Mouse (Mus musculus): ENCODE measurements around the gene Limch1.

The Limch1 gene

DNA sequence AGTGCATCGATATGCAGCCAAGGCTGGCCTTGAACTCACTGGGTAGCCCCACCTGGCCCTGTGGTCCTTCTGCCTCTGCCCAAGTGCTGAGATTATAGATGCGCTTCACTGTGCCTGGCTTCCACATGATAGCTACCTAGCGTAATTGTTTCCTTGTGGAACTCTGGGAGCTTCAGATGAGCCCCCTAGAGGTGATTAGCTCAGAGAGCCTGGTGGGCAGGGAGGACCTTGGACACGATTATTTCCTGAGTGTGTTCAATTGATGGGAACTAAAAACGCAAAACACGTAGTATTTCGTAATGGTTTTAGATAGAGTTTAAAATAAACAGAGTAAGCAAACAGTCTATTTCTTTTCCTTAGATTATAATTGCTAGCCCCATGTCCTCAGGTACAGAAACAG is 287.0 kb downstream of the Limch1 start:
- CTCF ChIA-PET, result no interaction called here

DNA sequence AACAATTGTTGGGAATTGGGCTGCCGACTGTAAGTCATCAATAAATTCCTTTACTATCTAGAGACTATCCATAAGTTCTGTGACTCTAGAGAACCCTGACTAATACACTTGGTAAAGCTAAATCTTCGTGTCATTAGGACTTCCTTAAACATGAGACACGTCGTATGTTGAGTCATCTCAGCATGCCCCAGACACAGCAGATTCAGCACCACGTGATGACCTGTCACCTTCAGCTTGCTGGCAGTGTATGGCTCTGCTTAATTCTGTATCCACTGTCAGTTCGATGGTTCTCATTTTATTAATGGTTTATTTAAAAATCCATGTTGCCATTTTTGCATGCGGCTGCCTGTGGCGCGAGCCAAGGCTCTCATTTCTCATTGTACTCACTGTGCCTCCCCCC is 298.3 kb downstream of the Limch1 start:
- CTCF ChIA-PET, result no interaction called here

GRCm38 (mm10) chr5:67048003-67048402 is 302.4 kb downstream of the Limch1 start:
- CTCF ChIA-PET, result no interaction called here

DNA sequence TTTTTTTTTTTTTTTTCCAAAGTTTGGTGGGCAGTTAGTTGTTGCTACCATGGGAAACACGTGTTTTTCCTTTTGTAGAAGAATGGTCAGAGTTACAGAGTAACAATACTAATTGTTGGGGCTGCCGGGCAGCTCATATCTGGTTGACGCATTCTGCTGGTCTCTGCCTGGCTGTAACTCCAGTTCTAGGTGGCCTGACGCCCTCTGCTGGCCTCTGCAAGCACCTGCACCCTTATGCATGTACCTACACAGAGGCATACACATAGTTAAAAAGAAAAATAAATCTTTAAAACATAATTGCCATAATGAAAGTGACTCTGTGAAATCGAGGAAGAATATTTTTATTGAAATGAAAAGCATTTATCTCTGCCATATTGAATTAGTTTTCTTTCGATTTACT is 312.2 kb downstream of the Limch1 start:
- CTCF ChIA-PET, result no interaction called here

DNA sequence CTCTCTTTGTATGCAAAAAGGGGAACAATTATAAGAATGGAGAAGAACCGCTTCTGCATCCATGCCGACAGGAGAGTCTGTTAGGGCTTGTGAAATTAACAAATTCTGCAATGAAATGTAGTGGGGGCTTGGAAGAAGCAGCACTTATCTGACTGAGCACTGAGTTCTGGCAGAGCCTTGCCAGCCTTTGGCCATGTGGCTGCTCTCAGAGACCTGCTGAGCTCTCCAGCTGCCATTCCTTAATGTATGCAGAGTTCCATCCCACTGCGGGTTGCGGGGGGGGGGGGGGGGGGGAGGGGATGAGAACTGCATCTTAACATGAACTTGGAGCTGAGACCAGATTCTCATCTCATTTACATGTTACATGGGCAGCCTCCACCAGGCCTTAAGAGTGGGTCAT is 314.9 kb downstream of the Limch1 start:
- CTCF ChIA-PET, result no interaction called here

DNA sequence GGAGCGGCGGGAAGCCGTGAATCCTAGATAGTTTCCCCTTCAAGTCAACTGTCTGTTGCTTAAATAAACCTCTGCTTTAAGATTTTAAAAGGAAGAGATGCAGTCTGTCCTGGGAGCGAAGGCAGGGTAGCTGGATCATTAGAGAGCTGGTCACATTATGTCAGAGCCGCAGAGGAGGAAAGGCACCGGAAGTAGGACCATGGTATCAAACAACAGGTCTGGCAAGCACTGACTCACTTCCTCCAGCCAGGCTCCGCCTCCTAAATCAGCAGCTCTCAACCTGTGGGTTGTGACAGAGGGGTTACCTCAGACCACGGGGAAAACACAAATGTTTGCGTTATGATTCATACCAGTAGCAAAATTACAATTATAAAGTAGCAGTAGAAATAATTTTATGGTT is 318.0 kb downstream of the Limch1 start:
- CTCF ChIA-PET, result no interaction called here

DNA sequence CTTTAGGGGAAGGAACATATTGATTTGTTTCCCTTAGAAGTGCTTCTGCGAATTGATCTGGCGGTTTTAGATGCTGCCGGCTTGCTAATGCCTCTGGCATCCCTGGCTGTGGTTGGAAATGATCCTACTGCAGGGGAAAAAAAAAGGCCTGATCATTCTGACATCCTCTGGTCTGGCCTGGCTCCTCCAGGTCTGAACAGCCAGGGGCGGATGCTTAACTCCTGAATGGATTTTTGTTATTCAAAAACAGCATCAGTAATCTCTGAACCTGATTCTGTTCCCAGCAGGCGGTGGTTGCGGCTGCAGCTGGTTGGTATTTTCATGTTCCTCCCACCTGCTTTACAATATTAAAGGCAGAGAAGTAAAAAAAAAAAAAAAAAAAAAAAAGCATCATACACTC is 337.5 kb downstream of the Limch1 start:
- CTCF ChIA-PET, result no interaction called here

- CTCF ChIA-PET, result no interaction called here
Observed at GRCm38 (mm10) chr5:67090856-67091255, 345.2 kb downstream of the Limch1 start.

GRCm38 (mm10) chr5:67091766-67092165 is 346.1 kb downstream of the Limch1 start:
- CTCF ChIA-PET, result no interaction called here

GRCm38 (mm10) chr5:67093991-67094390 is 348.4 kb downstream of the Limch1 start:
- CTCF ChIA-PET, result no interaction called here

- CTCF ChIA-PET, result no interaction called here
Observed at GRCm38 (mm10) chr5:67095153-67095552, 349.5 kb downstream of the Limch1 start.

DNA sequence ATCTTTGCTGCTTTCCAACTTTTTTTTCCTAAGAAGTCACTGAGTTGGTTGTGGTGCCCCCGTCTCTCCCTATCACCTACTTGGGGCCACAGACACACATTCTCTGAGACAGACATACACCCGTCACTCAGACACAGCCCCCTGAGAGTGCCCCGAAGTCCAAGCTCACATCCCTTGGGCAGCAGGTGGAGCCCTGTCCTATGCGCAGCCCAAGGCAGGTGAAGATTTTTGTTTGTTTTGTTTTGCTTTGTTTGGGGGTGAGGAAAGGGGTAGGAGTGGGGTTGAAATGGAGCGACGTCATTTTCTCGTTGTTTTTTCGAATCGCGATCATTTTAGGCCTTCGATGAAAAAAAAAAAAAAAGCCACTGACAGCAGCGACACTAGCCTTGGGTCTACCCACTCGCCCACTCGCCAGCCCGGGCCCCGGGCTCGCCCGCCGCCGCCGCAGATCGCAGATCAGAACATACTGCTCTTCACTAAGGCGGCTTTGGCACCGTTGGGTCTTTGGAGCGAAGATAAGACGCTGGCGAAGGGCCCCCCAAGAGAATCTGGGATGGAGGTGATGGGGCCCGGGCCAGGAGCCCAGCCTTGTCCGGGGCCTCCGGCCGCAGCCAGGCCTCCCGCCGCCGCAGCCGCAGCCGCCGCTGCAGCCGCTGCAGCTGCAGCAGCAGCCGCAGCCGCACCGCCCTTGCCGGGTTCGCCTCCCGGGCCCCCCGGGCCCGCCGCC is 350.2 kb downstream of the Limch1 start:
- CTCF ChIA-PET, result no interaction called here

DNA sequence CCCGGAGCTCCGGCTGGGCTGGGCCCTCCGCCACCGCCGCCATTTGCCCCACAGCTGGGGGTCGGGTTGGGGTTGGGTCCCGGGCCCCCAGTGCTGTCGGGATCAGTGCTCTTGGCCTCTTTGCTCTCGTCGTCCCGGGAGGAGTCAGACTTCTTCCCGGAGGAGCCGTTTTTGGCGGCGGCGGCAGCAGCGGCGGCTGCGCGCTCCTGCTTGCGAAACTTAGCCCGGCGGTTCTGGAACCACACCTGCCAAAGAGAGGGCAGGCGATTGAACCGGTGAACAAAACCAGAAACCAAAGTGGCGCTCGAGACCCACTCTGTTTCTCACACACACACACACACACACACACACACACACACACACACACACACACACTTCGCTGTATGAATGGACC is 350.7 kb downstream of the Limch1 start:
- CTCF ChIA-PET, result no interaction called here

GRCm38 (mm10) chr5:67097106-67098050 is 351.8 kb downstream of the Limch1 start:
- CTCF ChIA-PET, result no interaction called here

DNA sequence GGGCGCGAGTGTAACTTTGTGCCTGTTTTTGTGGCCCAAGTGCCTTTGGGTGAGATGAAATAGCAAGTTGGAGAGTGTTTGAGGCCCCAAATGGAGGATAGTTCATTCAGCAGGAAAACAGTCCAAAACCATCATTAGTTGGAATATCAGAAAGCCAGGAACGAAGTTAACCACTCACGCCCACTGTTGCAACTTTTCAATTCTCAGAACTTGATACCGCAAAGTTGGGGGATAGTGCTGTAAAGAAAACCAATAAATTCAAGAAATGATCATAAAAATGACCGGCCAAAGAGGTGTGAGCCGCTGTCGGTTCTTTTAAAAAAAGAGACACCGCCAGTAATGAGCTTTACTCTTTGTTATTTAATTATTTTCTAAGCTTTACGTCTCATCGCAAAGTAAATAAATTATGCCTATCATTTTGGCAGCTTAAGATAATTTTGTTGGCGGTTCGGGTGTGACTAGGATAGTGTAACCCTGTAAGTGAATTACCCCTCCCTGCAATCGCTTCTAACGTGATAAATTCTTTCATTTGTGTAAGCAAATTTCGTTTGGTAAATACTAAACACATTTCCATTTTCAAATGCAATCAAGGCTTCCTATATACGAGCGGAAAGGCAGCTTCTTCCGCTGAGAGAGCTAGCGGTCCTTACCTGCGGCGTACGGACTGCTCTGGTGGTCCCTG is 352.6 kb downstream of the Limch1 start:
- CTCF ChIA-PET, result no interaction called here

DNA sequence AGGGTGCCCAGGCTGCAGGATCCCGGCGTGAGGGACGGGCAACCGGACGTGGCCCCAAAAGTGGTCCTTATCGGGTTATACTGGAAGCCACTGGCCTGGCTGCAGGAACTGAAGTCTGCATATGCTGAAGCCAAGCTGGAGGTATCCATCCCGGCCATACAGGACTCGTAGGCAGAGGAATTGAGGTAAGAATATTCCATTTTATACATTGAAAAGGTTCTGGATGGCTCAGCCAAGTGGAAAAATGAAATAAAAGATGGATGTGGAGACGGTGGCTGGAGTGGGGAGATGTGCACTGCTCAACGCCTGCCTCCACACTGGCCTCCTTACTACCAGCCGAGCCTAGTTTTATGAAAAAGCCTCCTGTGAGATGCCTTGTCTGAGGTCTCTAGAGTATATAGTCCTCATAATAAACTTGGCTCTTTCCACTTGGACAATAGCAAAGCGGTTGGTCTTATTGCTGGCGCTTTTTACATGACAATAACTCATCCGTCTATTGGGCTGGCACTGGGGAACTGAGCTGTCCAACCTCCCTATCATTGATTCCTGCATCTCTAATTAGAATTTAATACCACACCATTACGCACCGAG is 353.2 kb downstream of the Limch1 start, which contains the start of gene Phox2b:
TSS of gene Phox2b (minus strand) at position 569 of the 591 bp plus-strand sequence.
- CTCF ChIA-PET, result no interaction called here

DNA sequence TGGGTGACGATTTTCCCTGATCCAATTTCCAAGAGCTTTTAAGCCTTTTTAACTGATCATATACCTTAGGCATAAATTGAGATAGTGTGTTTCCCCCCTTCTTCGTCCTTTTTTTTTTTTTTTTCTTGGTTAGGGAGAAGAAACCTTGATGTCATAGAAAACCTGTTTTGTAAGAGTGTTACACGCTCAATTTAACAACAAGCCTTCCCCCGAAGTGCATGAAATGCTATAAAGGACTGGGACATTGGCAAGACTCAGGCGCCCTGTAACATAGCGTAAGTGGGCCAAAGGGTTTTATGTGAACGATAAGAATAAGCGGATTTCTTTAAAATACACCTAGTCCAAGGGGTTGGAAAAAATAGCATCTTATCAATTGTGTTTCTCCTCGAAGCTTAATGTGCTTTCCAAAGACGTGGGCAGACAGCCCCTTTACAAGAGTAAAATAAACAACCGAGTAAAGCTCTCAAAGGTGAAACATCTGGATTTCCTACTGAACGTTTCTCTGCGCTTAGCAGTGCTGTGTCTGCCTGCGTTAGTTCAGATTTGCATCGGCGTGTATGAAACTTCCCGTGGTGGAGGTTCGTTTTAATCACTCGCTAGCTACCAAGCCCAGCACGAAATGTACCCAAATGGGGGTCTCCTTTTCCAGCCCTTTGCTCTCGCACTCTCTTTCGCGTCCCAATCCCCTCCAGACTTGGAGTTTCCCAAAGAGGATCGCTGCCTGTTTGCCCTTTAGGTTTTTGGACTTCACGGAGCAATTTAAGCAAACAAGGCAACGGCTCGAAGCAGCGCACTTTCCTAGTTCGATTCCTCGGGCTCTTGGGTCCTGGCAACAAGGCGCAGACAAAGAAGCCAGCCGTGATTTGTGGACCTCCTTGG is 354.0 kb downstream of the Limch1 start:
- CTCF ChIA-PET, result no interaction called here

GRCm38 (mm10) chr5:67100564-67101394 is 355.2 kb downstream of the Limch1 start:
- CTCF ChIA-PET, result no interaction called here

DNA sequence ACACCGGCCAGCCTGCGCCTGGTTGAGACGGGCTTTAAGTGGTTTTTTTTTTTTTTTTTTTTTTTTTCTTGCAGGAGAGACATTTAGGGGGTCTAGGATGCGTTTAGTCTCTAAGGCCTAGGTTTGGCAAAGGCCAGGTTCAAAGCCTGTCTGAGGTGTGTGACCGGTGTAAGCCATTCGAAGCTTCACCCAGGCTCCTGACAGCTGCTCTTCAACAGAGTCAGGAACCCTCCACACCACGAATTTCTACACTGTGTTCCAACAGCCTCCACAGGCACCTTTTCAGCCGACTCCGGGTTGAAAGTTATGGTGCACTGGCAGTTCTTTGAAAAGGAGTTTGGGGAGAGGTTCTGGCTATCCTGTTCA is 355.8 kb downstream of the Limch1 start:
- CTCF ChIA-PET, result no interaction called here

GRCm38 (mm10) chr5:67101793-67102600 is 356.4 kb downstream of the Limch1 start:
- CTCF ChIA-PET, result no interaction called here

All from spleen, embryonic (tissue).